Mouse (Mus musculus) granulocyte monocyte progenitor cell, adult 5-6 weeks (primary cell): ENCODE measurements around the gene H2-M10.2. TPM values are rescaled to one million over a fixed set of nuclear protein-coding genes. Genes with fewer than 3 reads are reported as not detected.
"Not testable (repeated sequence)": the region's sequence is repeated elsewhere in the genome, so short reads cannot be mapped to it uniquely, and the experiment has no call there.

Experiments
- ATAC-seq: replicated peaks from 2 replicates; pipeline ENCODE4 v1.8.0; 2016; ENCODE audit warnings: mild to moderate bottlenecking, moderate TSS enrichment, inconsistent platforms; ENCODE audit not compliant: poor library complexity, severe bottlenecking
- total RNA-seq, 2 experiments: library from RNA; stranded (forward) in 1 of 2; stranded (reverse) in 1 of 2; fragments of 200-712, 200-1000 nt in 1 of 2; fragments of >200 nt in 1 of 2; fragmentation: Nextera tagmentation in 1 of 2; gene quantifications; 2 replicates each; pipeline ENCODE4 v1.2.3; 2014 to 2017

Gene H2-M10.2
- total RNA-seq, 2 experiments from 2014 or later = not detected

- ATAC-seq = no peak
Measured at GRCm38 (mm10) chr17:36253087-36253600, 33.1 kb downstream of the H2-M10.2 start.

- ATAC-seq = peak; percentile 95
Measured at GRCm38 (mm10) chr17:36252250-36252876, 33.9 kb downstream of the H2-M10.2 start.

GRCm38 (mm10) chr17:36248886-36249285, 37.4 kb downstream of the H2-M10.2 start:
- ATAC-seq = no peak

GRCm38 (mm10) chr17:36245741-36246140, 40.5 kb downstream of the H2-M10.2 start:
- no peak for ATAC-seq

GRCm38 (mm10) chr17:36244031-36244430, 42.3 kb downstream of the H2-M10.2 start:
- ATAC-seq = no peak

- no peak for ATAC-seq
Measured at GRCm38 (mm10) chr17:36240637-36241213, 45.6 kb downstream of the H2-M10.2 start.

- ATAC-seq = peak; percentile 66
Measured at GRCm38 (mm10) chr17:36237321-36237921, 48.9 kb downstream of the H2-M10.2 start.

GRCm38 (mm10) chr17:36235300-36235699, 51.0 kb downstream of the H2-M10.2 start:
- not testable (repeated sequence) for ATAC-seq

Other genes with a start within 250 kb of the H2-M10.2 start
- 34.5 and 35.7 TPM in 2 replicates for gene H2-T22, start 243.7 kb downstream of the H2-M10.2 start, total RNA-seq (2014; fragmentation: Nextera tagmentation)
- 39.2 and 39.4 TPM in 2 replicates for gene H2-T22, start 243.7 kb downstream of the H2-M10.2 start, total RNA-seq (2017)
- gene Gm6034, start 243.5 kb downstream of the H2-M10.2 start, total RNA-seq (2014; fragmentation: Nextera tagmentation) = not detected in 2 replicates
- gene Gm6034, start 243.5 kb downstream of the H2-M10.2 start, total RNA-seq (2017) = not detected in 2 replicates
- gene Gm11127, start 228.1 kb downstream of the H2-M10.2 start, total RNA-seq (2014; fragmentation: Nextera tagmentation) = not detected in 2 replicates
- gene Gm11127, start 228.1 kb downstream of the H2-M10.2 start, total RNA-seq (2017) = not detected in 2 replicates
- 0.58 TPM in 1 of 2 replicates, not detected in the other for gene Gm19684, start 164.8 kb downstream of the H2-M10.2 start, total RNA-seq (2014; fragmentation: Nextera tagmentation)
- gene Gm19684, start 164.8 kb downstream of the H2-M10.2 start, total RNA-seq (2017) = not detected in 2 replicates
- not detected in 2 replicates for gene Gm7030, start 157.1 kb downstream of the H2-M10.2 start, total RNA-seq (2014; fragmentation: Nextera tagmentation)
- gene Gm7030, start 157.1 kb downstream of the H2-M10.2 start, total RNA-seq (2017) = not detected in 2 replicates
- not detected in 2 replicates for gene Gm8909, start 118.0 kb downstream of the H2-M10.2 start, total RNA-seq (2014; fragmentation: Nextera tagmentation)
- gene Gm8909, start 118.0 kb downstream of the H2-M10.2 start, total RNA-seq (2017) = not detected in 2 replicates
- not detected in 2 replicates for gene H2-T3, start 96.2 kb downstream of the H2-M10.2 start, total RNA-seq (2014; fragmentation: Nextera tagmentation)
- gene H2-T3, start 96.2 kb downstream of the H2-M10.2 start, total RNA-seq (2017) = not detected in 2 replicates
- 54.4 and 61.3 TPM in 2 replicates for gene Rpp21, start 28.4 kb downstream of the H2-M10.2 start, total RNA-seq (2014; fragmentation: Nextera tagmentation)
- gene Rpp21, start 28.4 kb downstream of the H2-M10.2 start, total RNA-seq (2017) = 25.9 and 30.1 TPM in 2 replicates
- 18.4 and 23.3 TPM in 2 replicates for gene Trim39, start 14.2 kb downstream of the H2-M10.2 start, total RNA-seq (2014; fragmentation: Nextera tagmentation)
- gene Trim39, start 14.2 kb downstream of the H2-M10.2 start, total RNA-seq (2017) = 14.0 and 16.2 TPM in 2 replicates
- not detected in 2 replicates for gene H2-M10.1, start 39.7 kb upstream of the H2-M10.2 start, total RNA-seq (2014; fragmentation: Nextera tagmentation)
- not detected in 2 replicates for gene H2-M10.1, start 39.7 kb upstream of the H2-M10.2 start, total RNA-seq (2017)
- not detected in 2 replicates for gene H2-M10.3, start 81.9 kb upstream of the H2-M10.2 start, total RNA-seq (2014; fragmentation: Nextera tagmentation)
- gene H2-M10.3, start 81.9 kb upstream of the H2-M10.2 start, total RNA-seq (2017) = not detected in 2 replicates
- gene H2-M10.4, start 175.8 kb upstream of the H2-M10.2 start, total RNA-seq (2014; fragmentation: Nextera tagmentation) = not detected in 2 replicates
- gene H2-M10.4, start 175.8 kb upstream of the H2-M10.2 start, total RNA-seq (2017) = not detected in 2 replicates